Mouse (Mus musculus): Measurements from ENCODE around the gene Plet1. TPM values are rescaled to one million over a fixed set of nuclear protein-coding genes. Genes with fewer than 3 reads are reported as not detected.

Plet1 gene
- total RNA-seq (2022), result not detected

- DNase-seq (ENCODE audit: low spot score in 2 of 2), result no peak
These were observed at the start of gene Plet1 for GRCm38 (mm10) chr9:50494311-50494710. Gene Plet1, plus strand, starts transcription at chr9:50494525.

- no peak for DNase-seq (ENCODE audit: low spot score in 2 of 2)
These were observed 45.3 kb upstream of the Plet1 start for GRCm38 (mm10) chr9:50449048-50449447.

GRCm38 (mm10) chr9:50451456-50452218 is 42.7 kb upstream of the Plet1 start:
- DNase-seq (ENCODE audit: low spot score in 2 of 2), result peak in 1 of 2 experiments; percentile 22

GRCm38 (mm10) chr9:50452303-50452775 is 42.0 kb upstream of the Plet1 start:
- DNase-seq (ENCODE audit: low spot score in 2 of 2), result peak; percentile 54 to 80

- no peak for DNase-seq (ENCODE audit: low spot score in 2 of 2)
These were observed 36.7 kb upstream of the Plet1 start for GRCm38 (mm10) chr9:50457596-50457995.

GRCm38 (mm10) chr9:50459537-50459936 is 34.8 kb upstream of the Plet1 start:
- no peak for DNase-seq (ENCODE audit: low spot score in 2 of 2)

- no peak for DNase-seq (ENCODE audit: low spot score in 2 of 2)
These were observed 31.7 kb upstream of the Plet1 start for GRCm38 (mm10) chr9:50462494-50463204.

GRCm38 (mm10) chr9:50463205-50463508 is 31.2 kb upstream of the Plet1 start:
- DNase-seq (ENCODE audit: low spot score in 2 of 2), result no peak

GRCm38 (mm10) chr9:50470377-50471100 is 23.8 kb upstream of the Plet1 start:
- DNase-seq (ENCODE audit: low spot score in 2 of 2), result no peak

- DNase-seq (ENCODE audit: low spot score in 2 of 2), result no peak
These were observed 23.0 kb upstream of the Plet1 start for GRCm38 (mm10) chr9:50471181-50471901.

- DNase-seq (ENCODE audit: low spot score in 2 of 2), result no peak
These were observed 19.0 kb upstream of the Plet1 start for GRCm38 (mm10) chr9:50475318-50475717.

- no peak for DNase-seq (ENCODE audit: low spot score in 2 of 2)
These were observed 18.6 kb upstream of the Plet1 start for GRCm38 (mm10) chr9:50475745-50476144.

GRCm38 (mm10) chr9:50476651-50477050 is 17.7 kb upstream of the Plet1 start:
- no peak for DNase-seq (ENCODE audit: low spot score in 2 of 2)

GRCm38 (mm10) chr9:50477270-50477669 is 17.1 kb upstream of the Plet1 start:
- DNase-seq (ENCODE audit: low spot score in 2 of 2), result no peak

GRCm38 (mm10) chr9:50478826-50479225 is 15.5 kb upstream of the Plet1 start:
- no peak for DNase-seq (ENCODE audit: low spot score in 2 of 2)

- DNase-seq (ENCODE audit: low spot score in 2 of 2), result no peak
These were observed 14.8 kb upstream of the Plet1 start for GRCm38 (mm10) chr9:50479476-50479875.

- DNase-seq (ENCODE audit: low spot score in 2 of 2), result no peak
These were observed 11.6 kb upstream of the Plet1 start for GRCm38 (mm10) chr9:50482743-50483142.

GRCm38 (mm10) chr9:50485521-50485920 is 8.8 kb upstream of the Plet1 start:
- no peak for DNase-seq (ENCODE audit: low spot score in 2 of 2)

- no peak for DNase-seq (ENCODE audit: low spot score in 2 of 2)
These were observed 3.5 kb upstream of the Plet1 start for GRCm38 (mm10) chr9:50490836-50491235.

GRCm38 (mm10) chr9:50491531-50492045 is 2.7 kb upstream of the Plet1 start:
- no peak for DNase-seq (ENCODE audit: low spot score in 2 of 2)

GRCm38 (mm10) chr9:50493777-50494176 is 548 bp upstream of the Plet1 start:
- no peak for DNase-seq (ENCODE audit: low spot score in 2 of 2)

Data from left cerebral cortex, adult 8-10 months (tissue).